Mouse (Mus musculus): Measurements from ENCODE around the gene Mrps9. TPM values are rescaled to one million over a fixed set of nuclear protein-coding genes. Genes with fewer than 3 reads are reported as not detected.

Gene Mrps9
- total RNA-seq, 4 experiments from 2014 or later = 98.7 to 111 (median 104) TPM

- no peak for DNase-seq (ENCODE audit: low spot score)
Observed at GRCm38 (mm10) chr1:42905148-42905547, 54.1 kb downstream of the Mrps9 start.

GRCm38 (mm10) chr1:42906696-42907095 lies 55.7 kb downstream of the Mrps9 start:
- no peak for DNase-seq (ENCODE audit: low spot score)

- DNase-seq (ENCODE audit: low spot score) = no peak
Observed at GRCm38 (mm10) chr1:42907153-42907552, 56.1 kb downstream of the Mrps9 start.

GRCm38 (mm10) chr1:42915062-42915461 lies 64.0 kb downstream of the Mrps9 start:
- peak; percentile 7 for DNase-seq (ENCODE audit: low spot score)

GRCm38 (mm10) chr1:42916719-42917118 lies 65.7 kb downstream of the Mrps9 start:
- no peak for DNase-seq (ENCODE audit: low spot score)

GRCm38 (mm10) chr1:42917908-42918307 lies 66.9 kb downstream of the Mrps9 start:
- DNase-seq (ENCODE audit: low spot score) = no peak

- DNase-seq (ENCODE audit: low spot score) = no peak
Observed at GRCm38 (mm10) chr1:42923924-42924323, 72.9 kb downstream of the Mrps9 start.

GRCm38 (mm10) chr1:42933613-42934012 lies 82.6 kb downstream of the Mrps9 start:
- DNase-seq (ENCODE audit: low spot score) = no peak

- no peak for DNase-seq (ENCODE audit: low spot score)
Observed at GRCm38 (mm10) chr1:42948486-42948885, 97.5 kb downstream of the Mrps9 start.

- DNase-seq (ENCODE audit: low spot score) = no peak
Observed at GRCm38 (mm10) chr1:42952734-42953481, 101.9 kb downstream of the Mrps9 start, which contains the start of gene Gpr45. Gpr45 (plus strand) TSS chr1:42952872.

- no peak for DNase-seq (ENCODE audit: low spot score)
Observed at GRCm38 (mm10) chr1:42953482-42953822, 102.4 kb downstream of the Mrps9 start.

Other genes with a start within 250 kb of the Mrps9 start
- under 1 TPM in 1 of 4 experiments, not detected in 3; 0.09 TPM for gene Pou3f3, start 155.5 kb upstream of the Mrps9 start, total RNA-seq (2022)
- gene Gpr45, start 101.6 kb downstream of the Mrps9 start, total RNA-seq (2022) = under 1 TPM; 0.12 to 0.60 (median 0.20) TPM
- 10 to 100 TPM; 12.9 to 14.9 (median 13.8) TPM for gene Tgfbrap1, start 247.4 kb downstream of the Mrps9 start, total RNA-seq (2022)
- 10 to 100 TPM; 18.7 to 25.0 (median 21.5) TPM for gene AI597479, start 247.5 kb downstream of the Mrps9 start, total RNA-seq (2022)